Mouse (Mus musculus): ENCODE results near the gene Susd1. TPM values are rescaled to one million over a fixed set of nuclear protein-coding genes. Genes with fewer than 3 reads are reported as not detected.

Gene Susd1
- polyA plus RNA-seq, 1 experiment, result 216 TPM

DNA sequence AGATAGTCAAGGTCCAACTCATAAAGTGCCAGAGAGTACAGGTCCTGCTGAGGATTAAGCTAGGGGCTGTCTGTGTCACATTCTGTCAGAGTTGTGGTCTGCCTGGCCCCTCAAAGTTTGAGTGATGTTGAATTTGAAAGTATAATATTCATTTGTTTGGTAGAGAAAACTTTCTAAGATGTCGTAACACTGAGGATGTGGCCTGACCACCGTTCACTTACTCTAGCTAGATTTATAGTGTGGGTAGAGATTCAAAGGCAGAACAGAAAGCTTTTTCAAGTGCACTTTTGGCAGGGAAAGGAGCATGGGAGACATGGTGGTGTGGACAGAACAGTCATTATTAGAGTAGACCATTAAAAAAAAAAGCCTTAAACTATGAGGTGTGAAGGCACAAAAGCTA is 42.9 kb downstream of the Susd1 start:
- Histone ChIP-seq H3K27ac (ENCODE audit: insufficient read depth, low read depth, low read length) (no peak overlapping the region), H3K4me3 (ENCODE audit: insufficient read depth, low read depth, low read length) (no peak overlapping the region), H3K4me1 (ENCODE audit: control insufficient read depth, insufficient read depth, low read length) (no peaks in the 10 kb centered on the region)
- WGBS, result 93% methylated on average over 2 of the region's 2 CpGs
- TF ChIP-seq POLR2A (IDR thresholded peaks at IDR 0.05; ENCODE audit: insufficient read depth, low read depth, low read length), result no peak
- no peak for TF ChIP-seq CTCF (IDR thresholded peaks at IDR 0.05; ENCODE audit: insufficient read depth, low read depth, low read length)

DNA sequence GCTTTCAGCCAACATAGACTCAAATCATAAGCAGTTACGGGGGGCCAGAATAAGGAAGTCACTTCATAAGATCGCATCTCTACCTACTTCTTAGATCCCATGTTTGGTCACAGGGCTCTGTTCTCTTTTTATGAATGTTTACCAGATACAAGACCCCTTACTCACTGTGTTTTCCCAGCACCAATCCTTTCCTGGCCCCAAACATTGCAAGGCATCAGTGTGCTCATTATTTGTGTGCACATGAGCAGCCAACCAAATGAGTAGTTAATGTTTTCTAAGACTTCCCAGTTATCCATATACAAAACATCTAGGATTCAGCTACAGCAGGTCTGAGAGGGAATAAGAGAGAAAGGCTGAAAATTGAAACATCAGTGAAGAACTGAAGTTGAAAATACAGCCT is 44.3 kb downstream of the Susd1 start:
- no peak overlapping the region for H3K27ac ChIP-seq (ENCODE audit: insufficient read depth, low read depth, low read length)
- H3K4me3 ChIP-seq (ENCODE audit: insufficient read depth, low read depth, low read length), result no peak overlapping the region
- TF ChIP-seq CTCF (IDR thresholded peaks at IDR 0.05; ENCODE audit: insufficient read depth, low read depth, low read length) (no peak), POLR2A (IDR thresholded peaks at IDR 0.05; ENCODE audit: insufficient read depth, low read depth, low read length) (no peak)
- WGBS, result 95% methylated on average over 2 of the region's 2 CpGs
- H3K4me1 ChIP-seq (ENCODE audit: control insufficient read depth, insufficient read depth, low read length), result no peaks in the 10 kb centered on the region

DNA sequence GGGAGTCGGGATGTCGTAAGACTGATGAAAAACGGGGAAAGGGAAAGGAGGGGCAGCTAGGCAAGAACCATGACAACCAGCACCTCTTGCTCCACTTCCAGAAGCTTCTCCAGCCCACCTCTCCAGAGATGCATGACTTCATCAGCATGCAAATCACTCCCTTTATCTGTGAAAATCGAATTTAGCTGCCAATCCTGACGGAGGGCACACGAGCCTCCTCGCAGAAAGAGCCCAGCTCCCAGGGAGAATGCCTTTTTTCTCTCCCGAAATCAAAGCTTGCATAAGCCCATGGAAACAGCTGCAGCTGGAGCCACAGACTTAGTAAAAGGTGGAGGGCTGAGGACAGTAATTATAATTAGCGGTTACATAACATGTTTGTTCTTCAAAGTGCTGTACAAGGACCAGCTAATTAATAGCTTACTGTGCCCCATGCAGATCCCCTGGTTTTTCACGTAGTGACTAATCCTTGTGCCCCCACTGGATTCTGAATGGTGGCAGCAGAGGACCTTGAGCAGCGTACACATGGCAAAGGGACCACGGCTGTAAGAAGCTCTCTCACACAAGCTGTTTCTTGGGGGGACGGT is 49.9 kb downstream of the Susd1 start:
- TF ChIP-seq POLR2A (IDR thresholded peaks at IDR 0.05; ENCODE audit: insufficient read depth, low read depth, low read length) (no peak), CTCF (IDR thresholded peaks at IDR 0.05; ENCODE audit: insufficient read depth, low read depth, low read length) (no peak)
- H3K4me3 ChIP-seq (ENCODE audit: insufficient read depth, low read depth, low read length), result peak overlapping the region; percentile 36
- WGBS, result 5% methylated on average over 13 of the region's 13 CpGs
- H3K27ac ChIP-seq (ENCODE audit: insufficient read depth, low read depth, low read length), result peak overlapping the region; percentile 76
- peaks cover 9% of the 10 kb centered on the region for H3K4me1 ChIP-seq (ENCODE audit: control insufficient read depth, insufficient read depth, low read length)

DNA sequence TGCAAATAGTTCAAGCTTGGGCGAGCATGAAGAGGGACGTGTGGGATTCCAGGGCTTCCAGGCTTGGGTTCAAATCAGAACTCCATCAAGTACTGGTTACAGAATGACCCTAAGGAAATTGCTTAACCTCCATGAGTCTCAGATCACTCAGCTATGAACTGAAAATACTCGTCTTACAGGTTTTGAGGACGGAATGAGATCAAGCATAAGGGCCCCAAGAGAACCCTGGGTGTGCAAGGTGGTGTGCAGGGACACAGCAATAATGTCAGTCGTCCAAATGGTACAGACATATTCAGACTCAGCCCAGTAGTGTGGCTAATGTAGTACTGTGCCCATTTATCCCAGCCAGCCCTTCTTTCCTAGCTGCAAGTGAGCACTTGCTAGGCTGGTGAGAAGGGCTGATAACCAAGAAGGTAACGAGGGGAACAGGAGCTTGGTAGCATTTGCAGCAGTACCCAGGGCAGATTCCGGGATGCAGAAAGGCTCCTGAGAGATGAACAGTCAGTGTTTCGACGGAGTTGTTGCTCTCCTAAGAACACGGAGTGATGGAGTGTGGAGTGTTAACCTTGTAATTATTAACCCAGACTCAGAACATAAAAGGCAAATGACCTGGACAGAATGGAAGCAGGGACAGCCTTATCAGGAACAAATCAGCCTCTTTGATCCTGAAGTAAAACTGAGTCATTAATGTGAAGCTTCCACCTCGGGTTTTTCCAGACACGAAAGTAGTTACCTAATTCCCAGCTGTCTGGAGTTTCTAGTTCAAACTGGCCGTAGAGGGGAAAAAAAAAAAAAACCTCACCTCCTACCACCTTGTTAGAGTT is 50.8 kb downstream of the Susd1 start:
- H3K4me1 ChIP-seq (ENCODE audit: control insufficient read depth, insufficient read depth, low read length), result peaks cover 9% of the 10 kb centered on the region
- TF ChIP-seq POLR2A (IDR thresholded peaks at IDR 0.05; ENCODE audit: insufficient read depth, low read depth, low read length) (no peak), CTCF (IDR thresholded peaks at IDR 0.05; ENCODE audit: insufficient read depth, low read depth, low read length) (no peak)

DNA sequence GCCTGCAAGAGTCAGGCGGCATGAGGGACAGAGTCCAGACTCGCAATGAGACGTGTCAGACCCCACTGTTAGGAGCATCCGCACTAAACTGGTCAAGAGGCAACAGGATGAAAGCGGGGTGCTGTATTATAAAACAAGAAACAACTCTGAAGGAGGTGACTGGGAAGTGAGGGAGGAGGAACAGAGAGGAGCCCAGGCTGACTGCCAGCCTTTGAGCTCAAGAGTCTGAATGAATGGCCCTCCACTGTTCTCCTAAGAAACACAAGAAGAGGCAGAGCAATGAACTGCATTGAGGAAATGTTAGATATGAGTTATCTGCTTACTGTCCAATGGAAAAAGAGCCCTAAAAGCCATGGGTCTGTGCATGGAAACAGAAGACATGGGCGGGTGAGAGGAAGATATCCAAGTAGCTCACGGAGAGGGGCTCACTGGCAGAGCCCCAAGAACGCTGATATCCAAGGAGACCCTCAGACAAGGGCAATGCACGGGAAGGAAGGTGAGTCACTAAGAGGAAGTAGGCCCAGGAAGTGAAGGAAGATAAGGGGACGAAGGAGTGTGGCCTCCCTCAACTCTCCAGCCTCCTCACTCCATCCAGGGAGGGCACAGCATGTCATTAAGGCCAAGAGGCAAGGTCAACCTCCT is 53.1 kb downstream of the Susd1 start:
- Histone ChIP-seq H3K4me1 (ENCODE audit: control insufficient read depth, insufficient read depth, low read length) (peaks cover 13% of the 10 kb centered on the region), H3K4me3 (ENCODE audit: insufficient read depth, low read depth, low read length) (no peak overlapping the region), H3K27ac (ENCODE audit: insufficient read depth, low read depth, low read length) (no peak overlapping the region)
- WGBS, result 85% methylated on average over 10 of the region's 10 CpGs
- TF ChIP-seq CTCF (IDR thresholded peaks at IDR 0.05; ENCODE audit: insufficient read depth, low read depth, low read length) (no peak), POLR2A (IDR thresholded peaks at IDR 0.05; ENCODE audit: insufficient read depth, low read depth, low read length) (no peak)

More for the DNA sequence above, 50.8 kb downstream of the Susd1 start:
- no peak overlapping the region; the same call in 1 of the 2 replicates for H3K4me3 ChIP-seq (ENCODE audit: insufficient read depth, low read depth, low read length)
- peak overlapping the region; percentile 68 for H3K27ac ChIP-seq (ENCODE audit: insufficient read depth, low read depth, low read length)
- 54% methylated on average over 13 of the region's 13 CpGs for WGBS

DNA sequence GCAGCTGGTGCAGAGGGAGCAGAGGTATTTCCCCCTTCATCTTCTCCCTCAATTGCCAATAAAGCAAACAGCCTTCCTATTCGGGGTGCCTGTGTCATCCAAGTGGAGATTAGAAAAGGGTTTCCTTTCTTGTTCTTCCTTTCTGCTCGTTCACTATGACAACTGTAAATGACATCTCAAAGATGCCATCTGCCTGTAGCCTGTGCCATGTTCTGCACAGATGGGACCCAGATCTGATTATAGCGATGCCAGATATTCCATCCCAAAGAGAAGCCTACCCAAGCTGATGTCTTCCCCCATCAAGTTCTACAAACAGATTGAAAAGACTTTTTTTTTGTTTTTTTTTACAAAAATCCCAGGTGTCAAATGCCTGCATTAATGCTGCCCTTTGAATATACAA is 54.6 kb downstream of the Susd1 start:
- Histone ChIP-seq H3K4me3 (ENCODE audit: insufficient read depth, low read depth, low read length) (no peak overlapping the region), H3K27ac (ENCODE audit: insufficient read depth, low read depth, low read length) (no peak overlapping the region), H3K4me1 (ENCODE audit: control insufficient read depth, insufficient read depth, low read length) (peaks cover 11% of the 10 kb centered on the region)
- TF ChIP-seq CTCF (IDR thresholded peaks at IDR 0.05; ENCODE audit: insufficient read depth, low read depth, low read length) (no peak), POLR2A (IDR thresholded peaks at IDR 0.05; ENCODE audit: insufficient read depth, low read depth, low read length) (no peak)
- WGBS, result 76% methylated on average over 3 of the region's 3 CpGs

DNA sequence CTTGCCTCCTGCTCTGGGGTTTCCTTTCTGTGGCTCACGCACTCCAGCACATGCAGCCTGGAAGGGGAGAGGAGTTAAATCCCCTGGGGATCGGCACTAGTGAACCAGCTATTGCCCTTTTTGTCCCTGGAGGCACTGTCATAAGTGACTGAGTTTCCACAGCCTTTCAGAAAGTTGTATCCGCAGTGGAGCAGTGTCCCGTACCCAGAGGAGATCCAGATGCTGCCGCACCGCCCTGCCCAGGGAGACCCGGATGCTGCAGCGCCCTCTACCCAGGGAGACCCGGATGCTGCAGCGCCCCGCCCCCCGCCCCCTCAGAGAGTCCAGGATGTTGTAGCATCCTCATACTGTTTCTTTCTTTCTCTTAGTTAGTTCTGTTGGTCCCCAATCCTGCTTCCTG is 56.3 kb downstream of the Susd1 start:
- 43% methylated on average over 12 of the region's 12 CpGs for WGBS
- no peak overlapping the region for H3K27ac ChIP-seq (ENCODE audit: insufficient read depth, low read depth, low read length)
- peaks cover 7% of the 10 kb centered on the region; the same call in 1 of the 2 replicates for H3K4me1 ChIP-seq (ENCODE audit: control insufficient read depth, insufficient read depth, low read length)
- TF ChIP-seq CTCF (IDR thresholded peaks at IDR 0.05; ENCODE audit: insufficient read depth, low read depth, low read length) (no peak), POLR2A (IDR thresholded peaks at IDR 0.05; ENCODE audit: insufficient read depth, low read depth, low read length) (no peak)
- no peak overlapping the region for H3K4me3 ChIP-seq (ENCODE audit: insufficient read depth, low read depth, low read length)

DNA sequence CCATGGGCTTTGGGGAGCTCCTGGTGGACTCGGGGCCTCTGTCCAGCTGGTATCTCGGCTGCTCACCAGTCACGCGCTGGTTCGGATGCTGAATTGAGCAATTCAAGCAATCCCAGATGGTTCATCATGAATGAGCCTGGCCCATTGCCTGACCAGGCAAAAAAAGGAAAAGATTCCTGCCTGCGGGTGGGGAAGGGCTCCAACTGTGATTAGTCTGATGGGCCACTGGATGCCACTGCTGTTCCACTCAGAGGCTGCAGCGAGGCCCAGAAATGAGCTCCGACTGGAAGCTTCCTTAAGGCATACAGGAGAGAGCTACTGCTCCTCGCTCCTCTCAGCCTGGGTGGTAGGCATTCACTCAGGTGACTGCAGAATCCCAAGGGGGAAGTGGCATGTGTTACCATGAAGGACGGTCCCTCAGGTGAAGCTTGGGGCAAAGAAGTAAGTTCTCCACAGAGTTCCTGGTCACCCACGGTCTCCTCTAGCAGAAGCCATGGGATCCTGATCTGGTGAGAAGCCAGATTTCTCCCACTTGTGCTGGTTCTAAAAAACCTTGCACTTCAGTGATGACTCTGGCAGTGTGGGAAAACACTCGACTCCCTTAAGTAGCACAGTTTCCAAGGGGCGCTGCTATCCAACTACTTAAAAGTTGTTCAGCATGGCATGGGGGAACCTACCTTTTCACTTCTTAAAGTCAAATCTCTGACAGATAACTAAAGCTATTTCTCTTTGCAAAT is 57.3 kb downstream of the Susd1 start:
- H3K4me1 ChIP-seq (ENCODE audit: control insufficient read depth, insufficient read depth, low read length), result peaks cover 7% of the 10 kb centered on the region; the same call in 1 of the 2 replicates
- no peak overlapping the region for H3K4me3 ChIP-seq (ENCODE audit: insufficient read depth, low read depth, low read length)
- peak; percentile 87 for TF ChIP-seq CTCF (IDR thresholded peaks at IDR 0.05; ENCODE audit: insufficient read depth, low read depth, low read length)
- TF ChIP-seq POLR2A (IDR thresholded peaks at IDR 0.05; ENCODE audit: insufficient read depth, low read depth, low read length), result no peak
- WGBS, result 43% methylated on average over 13 of the region's 13 CpGs
- no peak overlapping the region for H3K27ac ChIP-seq (ENCODE audit: insufficient read depth, low read depth, low read length)
